Comparison of ENCODE assay signal across 9 mouse cellular contexts in the genomic region with DNA sequence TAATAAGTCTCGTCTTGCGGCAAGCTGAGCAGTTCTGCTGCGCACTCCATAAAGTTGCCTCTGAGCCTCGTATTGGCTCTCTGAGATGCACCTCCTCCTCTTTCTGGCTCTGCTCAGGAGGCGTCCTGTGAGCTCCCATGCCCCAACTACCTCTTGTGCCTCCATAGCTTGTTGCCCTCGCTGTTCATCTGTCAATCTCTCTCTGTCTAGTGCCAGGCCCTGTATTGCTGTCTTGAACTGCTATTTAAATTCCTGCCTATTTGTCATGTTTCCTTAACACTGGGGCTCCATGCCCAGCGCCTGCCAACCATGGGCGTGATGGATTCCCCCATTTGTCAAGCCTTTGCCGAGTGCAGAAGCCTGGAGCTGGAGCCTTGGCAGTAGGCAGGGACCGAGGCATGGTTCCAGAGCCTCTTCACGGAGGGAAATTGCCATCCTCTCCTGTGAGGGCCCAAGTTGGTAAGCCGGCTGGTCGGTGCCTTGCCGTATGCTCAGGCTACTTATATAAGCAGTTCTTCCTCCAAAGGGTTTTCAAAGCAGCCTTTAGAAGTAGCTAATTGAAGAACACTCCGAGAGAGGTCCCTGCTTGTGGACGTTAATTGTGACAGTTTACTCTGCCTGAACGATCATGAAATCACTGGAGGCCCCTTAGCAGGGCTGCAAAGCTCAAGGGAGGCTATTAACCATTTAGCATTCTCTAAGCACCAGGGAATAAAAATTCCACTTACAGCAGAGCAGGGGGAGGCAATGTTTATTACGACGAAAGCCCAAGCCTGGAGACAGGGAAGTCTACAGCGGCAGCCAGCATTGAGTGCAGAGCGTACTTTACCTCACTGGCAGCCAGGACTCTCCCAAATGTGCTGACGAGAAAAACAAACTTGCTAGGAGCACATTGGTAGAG. TPM values are rescaled to one million over a fixed set of nuclear protein-coding genes. Genes with fewer than 3 reads are reported as not detected.
DNase-seq lines count a peak whose midpoint lies in the region; ATAC-seq and TF ChIP-seq lines count a peak whose summit lies in the region.
"Had no signal": no experiment of that assay in that cellular context is flagged by ENCODE, and none has a peak within 500 bp of the region (broad histone marks: within the 10 kb centered on the region; RNA-seq: fewer than 3 reads in every experiment).

No protein-coding gene starts in this region.

- ATAC-seq in kidney, embryonic 16.5 days (ENCODE audit: low FRiP score, low TSS enrichment) = peak; percentile 57
- peak; percentile 35 for ATAC-seq in embryonic facial prominence, embryonic 15.5 days (ENCODE audit: insufficient number of reproducible peaks, low FRiP score, low TSS enrichment, low read depth)
- ATAC-seq in intestine, embryonic 15.5 days = peak; percentile 39
- ATAC-seq in limb, embryonic 14.5 days (ENCODE audit: low FRiP score, low read depth) = no peak
- ATAC-seq in erythroid progenitor cell, adult 5-6 weeks (replicated peaks; ENCODE audit: low FRiP score, poor library complexity, severe bottlenecking) = no peak

- H3K9ac ChIP-seq in kidney, embryonic 16.5 days (replicated peaks; ENCODE audit: low read length) = peak overlapping the region; percentile 24; the same call in 1 of the 2 replicates
- H3K9ac ChIP-seq in embryonic facial prominence, embryonic 15.5 days = no peak overlapping the region
- H3K9ac ChIP-seq in intestine, embryonic 15.5 days = no peak overlapping the region
- peak overlapping the region; percentile 34; the same call in 1 of the 2 replicates for H3K9ac ChIP-seq in limb, embryonic 14.5 days (ENCODE audit: low read depth, low read length, severe bottlenecking)

- H3K4me1 ChIP-seq in kidney, embryonic 16.5 days (ENCODE audit: insufficient read depth, low read length) = peaks cover 17% of the 10 kb centered on the region
- H3K4me1 ChIP-seq in kidney, adult 2 months (ENCODE audit: control insufficient read depth, insufficient read depth, low read length) = no peaks in the 10 kb centered on the region
- peaks cover 48% of the 10 kb centered on the region for H3K4me1 ChIP-seq in embryonic facial prominence, embryonic 15.5 days
- peaks cover 29% of the 10 kb centered on the region for H3K4me1 ChIP-seq in intestine, embryonic 15.5 days (replicated peaks)
- peaks cover 26% of the 10 kb centered on the region for H3K4me1 ChIP-seq in limb, embryonic 14.5 days (ENCODE audit: control insufficient read depth, insufficient read depth, low read length)

- no peak for DNase-seq in kidney, adult 2 months
- DNase-seq in limb, embryonic 14.5 days (ENCODE audit: low spot score) = peak; percentile 50
- peak; percentile 76 for DNase-seq in retina, postnatal 1 day
- DNase-seq in ovary, adult 18-20 months (ENCODE audit: low spot score) = no peak

- no peak overlapping the region for H3K27ac ChIP-seq in kidney, embryonic 16.5 days (ENCODE audit: low read length)
- H3K27ac ChIP-seq in kidney, adult 2 months (ENCODE audit: insufficient read depth, low read depth, low read length) = no peak overlapping the region
- H3K27ac ChIP-seq in embryonic facial prominence, embryonic 15.5 days (replicated peaks) = peak overlapping the region; percentile 69
- H3K27ac ChIP-seq in intestine, embryonic 15.5 days = peak overlapping the region; percentile 57
- peak overlapping the region; percentile 49 for H3K27ac ChIP-seq in limb, embryonic 14.5 days (replicated peaks; ENCODE audit: low read depth, low read length)

- peak overlapping the region; percentile 0; the same call in 1 of the 2 replicates for H3K4me2 ChIP-seq in kidney, embryonic 16.5 days (replicated peaks; ENCODE audit: low read depth, low read length)
- 0 out of 2 replicates have a peak overlapping the region, but pooled peaks have one; percentile 10 for H3K4me2 ChIP-seq in embryonic facial prominence, embryonic 15.5 days (replicated peaks)
- 0 out of 2 replicates have a peak overlapping the region, but pooled peaks have one; percentile 7 for H3K4me2 ChIP-seq in intestine, embryonic 15.5 days (replicated peaks)
- H3K4me2 ChIP-seq in limb, embryonic 14.5 days (replicated peaks; ENCODE audit: low read depth, low read length, severe bottlenecking) = peak overlapping the region; percentile 34

- H3K27me3 ChIP-seq in kidney, embryonic 16.5 days (ENCODE audit: insufficient read depth, low read length) = no peaks in the 10 kb centered on the region
- no peaks in the 10 kb centered on the region for H3K27me3 ChIP-seq in kidney, adult 2 months (replicated peaks; ENCODE audit: control insufficient read depth, insufficient read depth, low read length)
- H3K27me3 ChIP-seq in embryonic facial prominence, embryonic 15.5 days = no peaks in the 10 kb centered on the region
- no peaks in the 10 kb centered on the region for H3K27me3 ChIP-seq in intestine, embryonic 15.5 days (replicated peaks)
- H3K27me3 ChIP-seq in limb, embryonic 14.5 days (ENCODE audit: control insufficient read depth, insufficient read depth, low read length) = no peaks in the 10 kb centered on the region

- TF ChIP-seq POLR2A in kidney, adult 2 months (IDR thresholded peaks at IDR 0.05; ENCODE audit: low read depth, low read length) = no peak
- TF ChIP-seq POLR2A in limb, embryonic 14.5 days (IDR thresholded peaks at IDR 0.05; ENCODE audit: borderline replicate concordance, extremely low read depth, insufficient read depth, insufficient read length) = no peak

- H3K36me3 ChIP-seq in kidney, embryonic 16.5 days (ENCODE audit: insufficient read depth, low read length) = no peaks in the 10 kb centered on the region
- H3K36me3 ChIP-seq in kidney, adult 2 months (ENCODE audit: control insufficient read depth, insufficient read depth, low read length) = no peaks in the 10 kb centered on the region
- no peaks in the 10 kb centered on the region for H3K36me3 ChIP-seq in embryonic facial prominence, embryonic 15.5 days
- no peaks in the 10 kb centered on the region for H3K36me3 ChIP-seq in intestine, embryonic 15.5 days
- no peaks in the 10 kb centered on the region for H3K36me3 ChIP-seq in limb, embryonic 14.5 days (ENCODE audit: control insufficient read depth, insufficient read depth, low read length)

- H3K9me3 ChIP-seq in kidney, embryonic 16.5 days (ENCODE audit: low read length) = no peaks in the 10 kb centered on the region
- no peaks in the 10 kb centered on the region for H3K9me3 ChIP-seq in embryonic facial prominence, embryonic 15.5 days (replicated peaks)
- H3K9me3 ChIP-seq in intestine, embryonic 15.5 days = no peaks in the 10 kb centered on the region
- H3K9me3 ChIP-seq in limb, embryonic 14.5 days (ENCODE audit: control insufficient read depth, low read length) = no peaks in the 10 kb centered on the region

- TF ChIP-seq CTCF in kidney, adult 2 months (conservative IDR thresholded peaks at IDR 0.05; ENCODE audit: insufficient read depth, insufficient read length, low read depth, low read length) = no peak

- 25% methylated on average over 22 of the region's 22 CpGs for WGBS in kidney, embryonic 16.5 days
- WGBS in kidney, adult 2 months = 58% methylated on average over 22 of the region's 22 CpGs
- 32% methylated on average over 22 of the region's 22 CpGs for WGBS in embryonic facial prominence, embryonic 15.5 days
- WGBS in intestine, embryonic 15.5 days = 35% methylated on average over 22 of the region's 22 CpGs
- 12% methylated on average over 22 of the region's 22 CpGs for WGBS in limb, embryonic 14.5 days

- no peak overlapping the region for H3K4me3 ChIP-seq in kidney, embryonic 16.5 days (ENCODE audit: low read length)
- H3K4me3 ChIP-seq in kidney, adult 2 months (ENCODE audit: insufficient read depth, low read depth, low read length) = no peak overlapping the region
- H3K4me3 ChIP-seq in embryonic facial prominence, embryonic 15.5 days (replicated peaks) = no peak overlapping the region
- no peak overlapping the region for H3K4me3 ChIP-seq in intestine, embryonic 15.5 days (replicated peaks)
- no peak overlapping the region for H3K4me3 ChIP-seq in limb, embryonic 14.5 days (replicated peaks; ENCODE audit: low read length)
- H3K4me3 ChIP-seq: erythroblast, embryonic 14.5 days had no signal

RNA-seq across cellular contexts. Expression of gene Rgs3, which starts 53.2 kb away (rescaled TPM):
- polyA plus RNA-seq in kidney, embryonic 16.5 days (2015; fragmentation: Nextera tagmentation; extraction: Ambion mirVana) = 57.7 and 62.0 TPM in 2 replicates
- polyA plus RNA-seq in kidney, adult 2 months (2012; rRNA removed) = 43.1 and 43.5 TPM in 2 replicates
- 65.0 TPM in 2 replicates for polyA plus RNA-seq in embryonic facial prominence, embryonic 15.5 days (2015; fragmentation: Nextera tagmentation; extraction: Ambion mirVana)
- 43.5 and 46.3 TPM in 2 replicates for polyA plus RNA-seq in intestine, embryonic 15.5 days (2015; fragmentation: Nextera tagmentation; extraction: Ambion mirVana)
- polyA plus RNA-seq in limb, embryonic 14.5 days (2012; rRNA removed) = 67.6 and 68.2 TPM in 2 replicates
- polyA plus RNA-seq in limb, embryonic 14.5 days (2014; fragmentation: Nextera tagmentation; extraction: Ambion mirVana) = 37.6 and 40.2 TPM in 2 replicates
- total RNA-seq in erythroid progenitor cell, adult 5-6 weeks (2015; ENCODE audit: low replicate concordance) = 6.5 TPM in 1 of 2 replicates, not detected in the other
- total RNA-seq in erythroid progenitor cell, adult 5-6 weeks (2017; ENCODE audit: low replicate concordance) = 0.30 and 4.1 TPM in 2 replicates

Comparison
In these comparisons a context has a peak if more than half of its experiments do, and no peak if none do; other contexts are left out.
1. ATAC-seq: peak in kidney, embryonic 16.5 days (single experiment), embryonic facial prominence, embryonic 15.5 days (single experiment) and intestine, embryonic 15.5 days (single experiment); none in limb, embryonic 14.5 days (single experiment) and erythroid progenitor cell, adult 5-6 weeks (single experiment).
2. H3K27ac ChIP-seq: peak in embryonic facial prominence, embryonic 15.5 days (single experiment), intestine, embryonic 15.5 days (single experiment) and limb, embryonic 14.5 days (single experiment); none in kidney, embryonic 16.5 days (single experiment) and kidney, adult 2 months (single experiment).
3. H3K9ac ChIP-seq: peak in kidney, embryonic 16.5 days (single experiment) and limb, embryonic 14.5 days (single experiment); none in embryonic facial prominence, embryonic 15.5 days (single experiment) and intestine, embryonic 15.5 days (single experiment).
4. DNase-seq: peak in limb, embryonic 14.5 days (single experiment) and retina, postnatal 1 day (single experiment); none in kidney, adult 2 months (single experiment) and ovary, adult 18-20 months (single experiment).
5. Peak in every context shown above with its lines, with median percentiles within 50 percentile points of each other: H3K4me2 ChIP-seq.